Mouse (Mus musculus): Measurements from ENCODE around the gene Kank2. TPM values are rescaled to one million over a fixed set of nuclear protein-coding genes. Genes with fewer than 3 reads are reported as not detected.

Kank2 gene
- polyA plus RNA-seq, 1 experiment = 62.3 TPM

DNA sequence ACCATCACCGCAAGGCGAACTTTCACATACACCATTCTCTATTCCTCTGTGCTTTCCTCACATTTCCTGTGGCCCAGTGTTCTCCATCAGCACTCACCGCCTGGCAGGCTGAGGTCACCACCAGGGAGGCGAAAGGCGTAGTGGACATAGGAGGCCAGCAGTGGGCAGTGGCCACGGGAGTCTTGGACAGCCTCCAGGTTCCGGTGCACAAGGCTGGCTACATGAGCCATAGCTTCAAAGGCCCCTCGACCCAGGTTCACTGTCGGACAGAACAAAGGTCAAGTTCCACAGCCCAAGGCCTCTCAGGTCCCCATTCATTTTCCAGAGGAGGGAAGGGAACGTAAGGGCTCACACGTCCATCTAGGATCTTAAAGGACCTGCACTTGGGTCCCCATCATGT is 32.4 kb upstream of the Kank2 start:
- Histone ChIP-seq H3K9ac (ENCODE audit: low read depth, poor library complexity, severe bottlenecking) (no peak overlapping the region), H3K27ac (ENCODE audit: insufficient read depth, low read length) (no peak overlapping the region), H3K36me3 (ENCODE audit: control insufficient read depth, insufficient read depth, low read length, poor library complexity, severe bottlenecking) (peaks cover 18% of the 10 kb centered on the region), H3K4me1 (ENCODE audit: control insufficient read depth, insufficient read depth, low read length) (peaks cover 5% of the 10 kb centered on the region), H3K9me3 (replicated peaks; ENCODE audit: control insufficient read depth, insufficient read depth, low read length, poor library complexity, severe bottlenecking) (no peaks in the 10 kb centered on the region), H3K27me3 (ENCODE audit: control insufficient read depth, insufficient read depth, low read length, poor library complexity, severe bottlenecking) (no peaks in the 10 kb centered on the region), H3K4me3 (ENCODE audit: low read depth, low read length) (no peak overlapping the region)
- TF ChIP-seq EP300 (IDR thresholded peaks at IDR 0.05; ENCODE audit: insufficient read depth, low read depth, low read length) (no peak), POLR2A (IDR thresholded peaks at IDR 0.05; ENCODE audit: insufficient read depth, low read length) (no peak), CTCF (IDR thresholded peaks at IDR 0.05; ENCODE audit: low read depth, low read length) (no peak)

DNA sequence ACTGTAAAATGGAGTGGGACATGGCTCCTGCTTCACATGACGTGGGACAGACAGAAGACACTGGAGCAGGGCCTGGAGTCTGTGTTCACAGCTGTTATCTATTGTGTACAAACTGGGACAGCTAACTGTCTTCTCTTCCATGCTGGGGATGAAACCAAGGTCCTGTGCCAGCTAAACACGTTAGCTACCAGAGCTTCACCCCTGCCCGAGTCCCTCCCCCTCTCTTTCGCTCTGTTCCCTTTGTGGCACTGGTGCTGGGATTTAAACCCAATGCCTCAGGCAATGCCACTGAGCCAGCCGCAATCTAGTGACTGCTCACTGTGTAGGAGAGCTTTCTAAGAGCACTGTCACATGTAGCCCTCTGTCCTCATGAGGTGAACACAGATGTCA is 31.9 kb upstream of the Kank2 start:
- H3K9me3 ChIP-seq (replicated peaks; ENCODE audit: control insufficient read depth, insufficient read depth, low read length, poor library complexity, severe bottlenecking) = no peaks in the 10 kb centered on the region
- TF ChIP-seq POLR2A (IDR thresholded peaks at IDR 0.05; ENCODE audit: insufficient read depth, low read length) (no peak), CTCF (IDR thresholded peaks at IDR 0.05; ENCODE audit: low read depth, low read length) (no peak), EP300 (IDR thresholded peaks at IDR 0.05; ENCODE audit: insufficient read depth, low read depth, low read length) (no peak)
- H3K27ac ChIP-seq (ENCODE audit: insufficient read depth, low read length) = no peak overlapping the region
- peaks cover 2% of the 10 kb centered on the region for H3K4me1 ChIP-seq (ENCODE audit: control insufficient read depth, insufficient read depth, low read length)
- H3K36me3 ChIP-seq (ENCODE audit: control insufficient read depth, insufficient read depth, low read length, poor library complexity, severe bottlenecking) = peaks cover 13% of the 10 kb centered on the region
- H3K27me3 ChIP-seq (ENCODE audit: control insufficient read depth, insufficient read depth, low read length, poor library complexity, severe bottlenecking) = no peaks in the 10 kb centered on the region
- H3K9ac ChIP-seq (ENCODE audit: low read depth, poor library complexity, severe bottlenecking) = no peak overlapping the region
- H3K4me3 ChIP-seq (ENCODE audit: low read depth, low read length) = no peak overlapping the region

GRCm38 (mm10) chr9:21829834-21830460 is 31.4 kb upstream of the Kank2 start:
- H3K4me3 ChIP-seq (ENCODE audit: low read depth, low read length) = no peak overlapping the region
- no peaks in the 10 kb centered on the region for H3K9me3 ChIP-seq (replicated peaks; ENCODE audit: control insufficient read depth, insufficient read depth, low read length, poor library complexity, severe bottlenecking)
- peaks cover 2% of the 10 kb centered on the region for H3K4me1 ChIP-seq (ENCODE audit: control insufficient read depth, insufficient read depth, low read length)
- TF ChIP-seq EP300 (IDR thresholded peaks at IDR 0.05; ENCODE audit: insufficient read depth, low read depth, low read length) = no peak
- no peak for TF ChIP-seq CTCF (IDR thresholded peaks at IDR 0.05; ENCODE audit: low read depth, low read length)
- TF ChIP-seq POLR2A (IDR thresholded peaks at IDR 0.05; ENCODE audit: insufficient read depth, low read length) = no peak
- no peaks in the 10 kb centered on the region for H3K27me3 ChIP-seq (ENCODE audit: control insufficient read depth, insufficient read depth, low read length, poor library complexity, severe bottlenecking)
- H3K9ac ChIP-seq (ENCODE audit: low read depth, poor library complexity, severe bottlenecking) = no peak overlapping the region
- H3K27ac ChIP-seq (ENCODE audit: insufficient read depth, low read length) = no peak overlapping the region
- peaks cover 12% of the 10 kb centered on the region; the same call in 1 of the 2 replicates for H3K36me3 ChIP-seq (ENCODE audit: control insufficient read depth, insufficient read depth, low read length, poor library complexity, severe bottlenecking)

GRCm38 (mm10) chr9:21824366-21824765 is 25.8 kb upstream of the Kank2 start:
- TF ChIP-seq CTCF (IDR thresholded peaks at IDR 0.05; ENCODE audit: low read depth, low read length) (no peak), EP300 (IDR thresholded peaks at IDR 0.05; ENCODE audit: insufficient read depth, low read depth, low read length) (no peak), POLR2A (IDR thresholded peaks at IDR 0.05; ENCODE audit: insufficient read depth, low read length) (no peak)
- peaks cover 13% of the 10 kb centered on the region for H3K36me3 ChIP-seq (ENCODE audit: control insufficient read depth, insufficient read depth, low read length, poor library complexity, severe bottlenecking)
- no peaks in the 10 kb centered on the region for H3K9me3 ChIP-seq (replicated peaks; ENCODE audit: control insufficient read depth, insufficient read depth, low read length, poor library complexity, severe bottlenecking)
- H3K9ac ChIP-seq (ENCODE audit: low read depth, poor library complexity, severe bottlenecking) = no peak overlapping the region
- peaks cover 2% of the 10 kb centered on the region for H3K4me1 ChIP-seq (ENCODE audit: control insufficient read depth, insufficient read depth, low read length)
- no peak overlapping the region for H3K4me3 ChIP-seq (ENCODE audit: low read depth, low read length)
- no peak overlapping the region for H3K27ac ChIP-seq (ENCODE audit: insufficient read depth, low read length)
- H3K27me3 ChIP-seq (ENCODE audit: control insufficient read depth, insufficient read depth, low read length, poor library complexity, severe bottlenecking) = no peaks in the 10 kb centered on the region

DNA sequence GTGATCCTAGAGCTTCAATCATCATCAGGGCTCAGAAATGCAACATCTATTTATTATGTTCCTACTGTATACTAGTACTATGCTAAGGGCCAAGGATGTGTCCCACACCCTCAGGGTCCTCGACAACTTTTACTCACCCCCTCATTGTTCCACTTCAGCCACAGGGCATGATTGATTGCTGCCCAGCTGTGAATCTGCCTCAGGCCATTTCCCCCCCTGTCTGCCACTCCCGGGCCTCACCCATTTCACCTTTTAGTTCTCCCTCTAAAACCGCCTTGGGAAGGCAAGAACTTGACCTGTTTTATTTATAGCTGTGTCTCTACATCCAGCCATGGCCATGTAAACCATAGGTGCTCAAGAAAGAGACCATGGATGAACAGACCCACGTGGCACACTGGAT is 25.4 kb upstream of the Kank2 start:
- Histone ChIP-seq H3K27me3 (ENCODE audit: control insufficient read depth, insufficient read depth, low read length, poor library complexity, severe bottlenecking) (no peaks in the 10 kb centered on the region), H3K36me3 (ENCODE audit: control insufficient read depth, insufficient read depth, low read length, poor library complexity, severe bottlenecking) (peaks cover 13% of the 10 kb centered on the region), H3K4me3 (ENCODE audit: low read depth, low read length) (no peak overlapping the region), H3K9ac (ENCODE audit: low read depth, poor library complexity, severe bottlenecking) (no peak overlapping the region), H3K9me3 (replicated peaks; ENCODE audit: control insufficient read depth, insufficient read depth, low read length, poor library complexity, severe bottlenecking) (no peaks in the 10 kb centered on the region), H3K27ac (ENCODE audit: insufficient read depth, low read length) (no peak overlapping the region), H3K4me1 (ENCODE audit: control insufficient read depth, insufficient read depth, low read length) (peaks cover 2% of the 10 kb centered on the region)
- TF ChIP-seq POLR2A (IDR thresholded peaks at IDR 0.05; ENCODE audit: insufficient read depth, low read length) = no peak
- TF ChIP-seq EP300 (IDR thresholded peaks at IDR 0.05; ENCODE audit: insufficient read depth, low read depth, low read length) = no peak
- no peak for TF ChIP-seq CTCF (IDR thresholded peaks at IDR 0.05; ENCODE audit: low read depth, low read length)

DNA sequence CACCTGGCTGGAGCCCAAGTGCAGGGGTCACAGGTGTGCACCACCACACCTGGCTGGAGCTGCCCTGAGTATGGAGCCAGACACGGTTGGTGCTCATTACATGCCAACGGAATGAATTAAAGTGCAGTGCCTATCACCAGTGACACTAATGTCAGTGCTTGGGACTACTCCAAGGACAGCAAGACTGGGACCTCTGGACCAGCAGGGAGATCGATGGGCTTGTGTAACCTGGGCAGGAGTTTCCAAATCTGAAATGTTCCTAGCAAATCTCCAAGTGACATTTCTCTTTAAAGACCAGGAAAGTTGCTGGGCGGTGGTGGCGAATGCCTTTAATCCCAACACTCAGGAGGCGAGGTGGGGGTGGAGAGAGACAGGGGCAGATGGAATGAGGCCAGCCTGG is 24.1 kb upstream of the Kank2 start:
- Histone ChIP-seq H3K4me3 (ENCODE audit: low read depth, low read length) (no peak overlapping the region), H3K9ac (ENCODE audit: low read depth, poor library complexity, severe bottlenecking) (no peak overlapping the region), H3K36me3 (ENCODE audit: control insufficient read depth, insufficient read depth, low read length, poor library complexity, severe bottlenecking) (peaks cover 18% of the 10 kb centered on the region), H3K27ac (ENCODE audit: insufficient read depth, low read length) (no peak overlapping the region), H3K4me1 (ENCODE audit: control insufficient read depth, insufficient read depth, low read length) (peaks cover 2% of the 10 kb centered on the region), H3K27me3 (ENCODE audit: control insufficient read depth, insufficient read depth, low read length, poor library complexity, severe bottlenecking) (no peaks in the 10 kb centered on the region), H3K9me3 (replicated peaks; ENCODE audit: control insufficient read depth, insufficient read depth, low read length, poor library complexity, severe bottlenecking) (no peaks in the 10 kb centered on the region)
- no peak for TF ChIP-seq EP300 (IDR thresholded peaks at IDR 0.05; ENCODE audit: insufficient read depth, low read depth, low read length)
- TF ChIP-seq CTCF (IDR thresholded peaks at IDR 0.05; ENCODE audit: low read depth, low read length) = no peak
- no peak for TF ChIP-seq POLR2A (IDR thresholded peaks at IDR 0.05; ENCODE audit: insufficient read depth, low read length)

All from ES-Bruce4 (cell line).